Mouse (Mus musculus) midbrain, embryonic 13.5 days (tissue): ENCODE measurements around the gene Clec18a. TPM values are rescaled to one million over a fixed set of nuclear protein-coding genes. Genes with fewer than 3 reads are reported as not detected.
A peak's percentile ranks its signal among the peaks of the same experiment; 100 is the strongest.
"Not testable (repeated sequence)": the region's sequence is repeated elsewhere in the genome, so short reads cannot be mapped to it uniquely, and the experiment has no call there.

Experiments
- ATAC-seq: fragments of 200-750 bp; cut with Nextera tagmentation; 2 replicates; pipeline ENCODE4 v1.8.0; 2017; ENCODE audit warnings: mild to moderate bottlenecking, moderate TSS enrichment, moderate library complexity
- H3K27ac ChIP-seq: fragments of 300-500 bp; sonication (generic); 2 replicates; pipeline ENCODE4 v1.5.1; 2015; ENCODE audit warnings: inconsistent platforms, mild to moderate bottlenecking, moderate library complexity
- H3K27me3 ChIP-seq: fragments of 300-500 bp; sonication (generic); 2 replicates; pipeline ENCODE4 v1.6.1; 2015; ENCODE audit warnings: mild to moderate bottlenecking, inconsistent platforms
- H3K36me3 ChIP-seq: fragments of 300-500 bp; sonication (generic); 2 replicates; pipeline ENCODE4 v1.6.1; 2015; ENCODE audit warnings: mild to moderate bottlenecking, inconsistent platforms
- H3K4me1 ChIP-seq: fragments of 300-500 bp; sonication (generic); replicated peaks from 2 replicates; pipeline ENCODE4 v1.6.1; 2015; ENCODE audit warnings: inconsistent platforms
- H3K4me2 ChIP-seq: fragments of 300-500 bp; sonication (generic); replicated peaks from 2 replicates; pipeline ENCODE4 v1.6.1; 2015; ENCODE audit warnings: moderate library complexity, mild to moderate bottlenecking, inconsistent platforms
- H3K4me3 ChIP-seq: fragments of 300-500 bp; sonication (generic); replicated peaks from 2 replicates; pipeline ENCODE4 v1.5.1; 2015; ENCODE audit warnings: mild to moderate bottlenecking, inconsistent platforms
- H3K9ac ChIP-seq: fragments of 300-500 bp; sonication (generic); replicated peaks from 2 replicates; pipeline ENCODE4 v1.6.1; 2015; ENCODE audit warnings: mild to moderate bottlenecking, inconsistent platforms
- H3K9me3 ChIP-seq: fragments of 300-500 bp; sonication (generic); 2 replicates; pipeline ENCODE4 v1.6.1; 2016; ENCODE audit warnings: mild to moderate bottlenecking, inconsistent platforms
- WGBS: fragments of 180-500 bp; shearing (Covaris S2); methylation state at CpG from one replicate; pipeline ENCODE4 v1.1.7; 2015; 5-methylcytosine and 5-hydroxymethylcytosine counted together
- microRNA-seq: library from miRNA; unstranded; fragments of <30 nt; microRNA quantifications from one replicate; pipeline ENCODE4, GENCODE M21; 2016
- polyA plus RNA-seq: library from polyadenylated mRNA; unstranded; fragments of >200 nt; fragmentation: Nextera tagmentation; extraction: Ambion mirVana; gene quantifications from 2 replicates; pipeline ENCODE4 v1.2.1, GENCODE M21; 2015

Gene Clec18a
- polyA plus RNA-seq, 1 experiment from 2014 or later, result 0.30 TPM

- Histone ChIP-seq H3K4me1 (peaks cover 20% of the 10 kb centered on the region), H3K9me3 (no peaks in the 10 kb centered on the region), H3K9ac (no peak overlapping the region), H3K4me3 (no peak overlapping the region), H3K36me3 (no peaks in the 10 kb centered on the region), H3K27ac (no peak overlapping the region), H3K27me3 (peaks cover 15% of the 10 kb centered on the region), H3K4me2 (no peak overlapping the region)
- no peak for ATAC-seq
- WGBS, result 84% methylated on average over 6 of the region's 6 CpGs
These were observed 62.2 kb downstream of the Clec18a start for GRCm38 (mm10) chr8:111030045-111030444.

GRCm38 (mm10) chr8:111029589-111029988, 62.6 kb downstream of the Clec18a start:
- Histone ChIP-seq H3K4me2 (no peak overlapping the region), H3K9me3 (no peaks in the 10 kb centered on the region), H3K9ac (no peak overlapping the region), H3K4me1 (peaks cover 15% of the 10 kb centered on the region), H3K27ac (no peak overlapping the region), H3K27me3 (peaks cover 15% of the 10 kb centered on the region), H3K4me3 (no peak overlapping the region), H3K36me3 (no peaks in the 10 kb centered on the region)
- 63% methylated on average over 4 of the region's 4 CpGs for WGBS
- no peak for ATAC-seq

- peak overlapping the region; percentile 89 for H3K4me3 ChIP-seq
- peaks cover 15% of the 10 kb centered on the region for H3K27me3 ChIP-seq
- peak overlapping the region; percentile 84 for H3K4me2 ChIP-seq
- under 1% methylated on average over 31 of the region's 31 CpGs for WGBS
- peaks cover 11% of the 10 kb centered on the region for H3K4me1 ChIP-seq
- peak overlapping the region; percentile 57 for H3K27ac ChIP-seq
- H3K36me3 ChIP-seq, result no peaks in the 10 kb centered on the region
- H3K9ac ChIP-seq, result peak overlapping the region; percentile 89
- peak; percentile 95 for ATAC-seq
- H3K9me3 ChIP-seq, result no peaks in the 10 kb centered on the region
These were observed 64.8 kb downstream of the Clec18a start for GRCm38 (mm10) chr8:111027391-111027937.

- H3K4me1 ChIP-seq, result peaks cover 11% of the 10 kb centered on the region
- H3K4me2 ChIP-seq, H3K9me3 ChIP-seq, H3K36me3 ChIP-seq, H3K9ac ChIP-seq, H3K4me3 ChIP-seq, ATAC-seq, H3K27ac ChIP-seq: not testable (repeated sequence)
- H3K27me3 ChIP-seq, result peaks cover 11% of the 10 kb centered on the region
- WGBS, result 92% methylated on average over 2 of the region's 2 CpGs
These were observed 65.6 kb downstream of the Clec18a start for GRCm38 (mm10) chr8:111026609-111027008.

GRCm38 (mm10) chr8:111010230-111010991, 81.8 kb downstream of the Clec18a start:
- not testable (repeated sequence) for H3K9ac ChIP-seq, H3K27me3 ChIP-seq, H3K27ac ChIP-seq, H3K9me3 ChIP-seq, H3K4me1 ChIP-seq, ATAC-seq, H3K4me3 ChIP-seq, H3K4me2 ChIP-seq
- 97% methylated on average over 9 of the region's 10 CpGs for WGBS
- peaks cover 67% of the 10 kb centered on the region for H3K36me3 ChIP-seq

Small RNA genes within 50 kb of the gene (microRNA-seq; reads per million reads assigned to microRNA genes)
- not detected for gene Gm24103
- not detected for gene Mir3473d

Other genes starting within 250 kb of the Clec18a start
- 72.6 and 76.2 TPM in 2 replicates for gene Cog4, start 245.8 kb downstream of the Clec18a start, polyA plus RNA-seq
- gene Sf3b3, start 245.6 kb downstream of the Clec18a start, polyA plus RNA-seq, result 133 and 134 TPM in 2 replicates
- 8.2 and 9.6 TPM in 2 replicates for gene Fuk, start 189.9 kb downstream of the Clec18a start, polyA plus RNA-seq
- 20.8 and 22.9 TPM in 2 replicates for gene St3gal2, start 172.5 kb downstream of the Clec18a start, polyA plus RNA-seq
- gene Ddx19a, start 94.6 kb downstream of the Clec18a start, polyA plus RNA-seq, result 13.5 and 14.4 TPM in 2 replicates
- 8.9 and 9.2 TPM in 2 replicates for gene Ddx19b, start 60.7 kb downstream of the Clec18a start, polyA plus RNA-seq
- gene Aars, start 59.3 kb downstream of the Clec18a start, polyA plus RNA-seq, result 71.9 and 73.8 TPM in 2 replicates
- gene Exosc6, start 36.1 kb downstream of the Clec18a start, polyA plus RNA-seq, result not detected in 2 replicates
- gene Pdpr, start 2.2 kb upstream of the Clec18a start, polyA plus RNA-seq, result 10.4 and 11.0 TPM in 2 replicates
- gene Glg1, start 166.8 kb upstream of the Clec18a start, polyA plus RNA-seq, result 67.4 and 77.3 TPM in 2 replicates
- 36.3 and 37.5 TPM in 2 replicates for gene Rfwd3, start 207.8 kb upstream of the Clec18a start, polyA plus RNA-seq
- 0.32 and 0.38 TPM in 2 replicates for gene Mlkl, start 245.8 kb upstream of the Clec18a start, polyA plus RNA-seq